Mouse (Mus musculus) thymus, postnatal 0 days (tissue): Measurements from ENCODE around the gene Tnrc18. TPM values are rescaled to one million over a fixed set of nuclear protein-coding genes. Genes with fewer than 3 reads are reported as not detected.

Experiments
- DNase-seq: peaks from one replicate; pipeline ENCODE4 v3.0.0-alpha.2; 2015; ENCODE audit warnings: low spot score
- polyA plus RNA-seq: library from polyadenylated mRNA; unstranded; fragments of >200 nt; fragmentation: Nextera tagmentation; extraction: Ambion mirVana; gene quantifications from 2 replicates; pipeline ENCODE4 v1.2.1, GENCODE M21; 2015

Tnrc18 gene
- polyA plus RNA-seq, 1 experiment from 2014 or later = 9.6 TPM

DNA sequence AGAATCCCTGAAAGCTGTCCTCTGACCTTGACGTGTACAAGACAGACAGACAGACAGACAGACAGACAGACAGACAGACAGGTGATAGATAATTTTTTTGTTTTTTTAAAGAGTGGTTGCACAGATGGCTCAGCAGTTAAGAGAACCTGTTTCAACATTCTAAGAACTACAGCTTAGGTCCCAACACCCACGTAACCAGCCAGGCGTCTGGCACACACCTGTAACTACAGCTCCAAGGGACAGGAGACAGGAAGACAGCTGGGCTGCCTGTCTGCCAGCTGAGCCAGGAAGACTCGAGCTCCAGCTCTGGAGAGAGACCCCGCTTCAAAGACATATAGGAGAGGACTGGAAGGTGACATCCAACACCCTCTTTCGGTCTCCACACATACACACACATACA, 38.6 kb downstream of the Tnrc18 start:
- peak; percentile 8 for DNase-seq

DNA sequence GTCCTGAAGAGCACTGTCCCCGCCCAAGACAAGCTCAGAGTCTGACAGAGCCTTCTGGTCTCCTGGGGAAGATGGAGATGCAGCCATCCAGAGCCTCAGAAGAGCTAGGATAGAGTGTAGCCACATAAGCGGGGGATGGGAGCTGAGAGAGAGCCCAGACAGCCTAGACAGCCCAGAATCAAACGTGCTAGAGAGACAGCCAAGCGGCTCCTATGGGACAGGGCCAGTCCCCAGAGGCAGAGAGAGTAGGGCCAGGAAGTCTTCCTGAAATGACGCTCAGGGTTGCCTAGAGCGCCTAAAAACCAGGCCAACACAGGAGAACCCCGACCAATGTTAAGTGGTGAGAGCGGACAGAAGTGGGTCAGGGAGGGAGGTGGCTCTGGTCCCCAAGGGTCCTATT, 39.3 kb downstream of the Tnrc18 start:
- DNase-seq = no peak

DNA sequence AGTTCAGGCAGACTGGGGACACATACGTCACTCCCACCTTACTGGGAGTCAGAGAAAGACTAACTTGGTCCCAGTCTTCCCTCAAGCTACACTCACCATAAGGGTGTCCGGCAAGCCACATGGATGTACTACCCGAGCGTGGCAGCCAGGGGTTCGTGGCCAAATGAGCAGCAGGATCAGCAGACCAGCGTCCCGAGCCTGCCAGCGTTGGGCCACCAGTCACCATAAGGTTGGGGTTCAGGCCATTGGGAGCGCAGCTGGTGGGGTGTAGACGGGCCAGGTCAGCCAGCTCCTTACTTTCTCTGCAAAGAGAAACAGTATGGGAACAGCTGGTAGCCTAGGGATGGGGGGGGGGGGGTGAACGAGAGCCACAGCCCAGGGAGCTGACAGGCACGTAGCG, 41.4 kb downstream of the Tnrc18 start:
- no peak for DNase-seq

DNA sequence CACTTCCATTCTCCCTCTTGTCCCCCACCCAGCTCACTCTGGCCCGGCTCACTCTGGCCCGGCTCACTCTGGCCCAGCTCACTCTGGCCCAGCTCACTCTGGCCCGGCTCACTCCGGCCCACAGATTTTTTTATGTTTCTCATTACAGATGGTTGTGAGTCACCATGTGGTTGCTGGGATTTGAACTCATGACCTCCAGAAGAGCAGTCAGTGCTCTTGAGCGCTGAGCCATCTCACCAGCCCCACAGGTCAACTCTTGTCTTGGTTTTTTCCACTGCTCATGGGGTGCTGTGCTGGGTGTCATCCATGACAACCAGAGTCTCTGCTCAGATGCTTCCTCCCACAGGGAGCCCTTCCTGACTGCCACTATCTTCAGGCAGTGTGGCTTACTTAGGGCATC, 42.7 kb downstream of the Tnrc18 start:
- DNase-seq = no peak

DNA sequence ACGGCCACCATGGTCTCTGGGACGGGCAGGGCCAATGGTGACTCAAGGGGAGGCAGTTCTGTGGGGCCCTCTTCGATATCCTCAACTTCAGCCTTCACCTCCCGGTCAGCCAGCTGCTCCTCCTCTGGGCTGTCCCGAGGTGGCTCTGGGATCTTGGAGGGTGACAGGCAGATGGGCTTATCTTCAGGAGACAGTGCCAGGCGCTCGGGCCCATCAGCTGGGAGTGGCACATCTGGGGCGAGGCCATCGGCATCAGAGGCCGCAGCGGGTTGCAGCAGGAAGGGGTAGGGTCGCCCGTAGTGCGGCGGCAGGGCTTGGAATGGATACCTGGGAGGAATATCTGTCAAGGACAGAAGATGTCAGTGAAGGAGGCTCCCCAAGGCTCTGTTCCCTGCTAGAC, 45.5 kb downstream of the Tnrc18 start:
- DNase-seq = no peak

DNA sequence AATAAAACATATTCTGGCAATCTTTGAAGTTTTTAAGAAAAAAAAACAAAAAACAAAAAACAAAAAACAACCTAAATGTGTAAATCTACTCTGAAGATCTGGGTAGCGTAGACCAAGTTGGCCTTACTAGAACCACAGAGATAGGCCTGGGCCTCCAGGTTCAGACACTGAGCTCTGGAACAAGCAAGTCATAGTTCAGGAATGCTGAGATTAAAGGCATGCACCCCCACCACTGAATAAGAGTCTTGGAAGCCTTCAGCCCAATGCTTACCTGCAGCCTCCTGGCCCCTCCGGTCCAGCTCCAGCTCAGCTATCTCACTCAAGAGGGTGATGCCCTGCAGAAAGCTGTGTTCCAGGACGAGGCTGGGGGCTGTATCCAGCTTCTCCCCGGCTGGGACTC, 46.4 kb downstream of the Tnrc18 start:
- no peak for DNase-seq

DNA sequence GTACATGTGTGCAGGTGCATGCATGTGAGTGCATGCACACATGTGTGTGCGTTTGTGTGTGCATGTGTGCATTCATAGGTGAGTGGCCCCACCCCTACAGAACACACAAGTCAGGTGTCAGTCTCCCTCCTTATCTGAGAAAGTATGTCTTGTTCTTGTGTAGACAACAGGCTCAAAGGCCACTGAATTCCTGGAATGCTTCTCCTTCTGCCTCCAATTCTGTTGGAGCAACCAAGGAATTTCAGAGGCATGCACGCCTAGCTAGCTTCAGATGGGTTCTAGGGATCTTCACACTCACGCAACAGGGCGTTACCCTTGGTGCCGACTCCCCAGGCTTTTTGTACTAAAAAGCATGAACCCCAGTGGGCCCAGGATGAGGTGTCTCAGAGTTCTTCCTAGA, 47.8 kb downstream of the Tnrc18 start:
- no peak for DNase-seq

DNA sequence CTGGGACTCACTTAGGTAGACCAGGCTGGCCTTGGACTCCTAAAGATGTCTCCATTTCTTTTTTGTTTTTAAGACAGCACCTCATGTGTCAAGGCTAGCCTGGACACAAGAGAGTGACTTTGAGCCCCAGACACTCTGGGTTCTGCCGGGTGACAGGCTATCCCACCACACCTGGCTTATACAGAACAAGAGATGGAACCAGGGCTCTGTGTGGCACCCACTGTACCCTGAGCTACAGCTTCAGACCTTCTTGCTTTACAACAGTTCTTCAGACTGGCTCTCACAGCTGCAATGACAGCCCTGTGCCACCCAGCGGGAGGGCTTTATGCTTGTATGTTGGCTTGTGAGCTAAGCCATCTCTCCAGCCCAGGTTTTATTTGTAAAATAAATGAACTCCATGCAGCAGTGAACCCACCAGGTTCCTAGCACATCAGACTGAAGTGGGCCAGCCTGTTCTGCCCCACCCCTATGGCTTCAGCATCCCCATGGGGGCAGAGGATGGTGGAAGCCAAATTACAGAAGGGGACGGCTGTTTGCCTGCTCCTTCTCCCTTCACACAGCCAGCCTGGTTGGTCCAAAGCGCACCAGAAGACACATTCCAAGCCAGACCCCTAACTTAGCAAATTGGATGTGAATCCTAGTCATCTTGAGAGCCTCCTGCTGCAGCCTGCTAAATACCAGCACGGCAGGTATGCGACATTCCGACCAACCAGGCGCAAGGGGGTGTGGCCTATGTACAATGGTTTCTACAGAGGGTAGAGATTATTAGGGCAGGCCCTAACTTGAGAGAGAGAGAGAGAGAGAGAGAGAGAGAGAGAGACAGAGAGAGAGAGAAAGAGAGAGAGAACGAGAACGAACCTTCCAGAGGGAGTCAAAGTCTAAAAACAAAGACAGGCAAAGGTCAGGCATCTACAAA, 48.9 kb downstream of the Tnrc18 start:
- no peak for DNase-seq

DNA sequence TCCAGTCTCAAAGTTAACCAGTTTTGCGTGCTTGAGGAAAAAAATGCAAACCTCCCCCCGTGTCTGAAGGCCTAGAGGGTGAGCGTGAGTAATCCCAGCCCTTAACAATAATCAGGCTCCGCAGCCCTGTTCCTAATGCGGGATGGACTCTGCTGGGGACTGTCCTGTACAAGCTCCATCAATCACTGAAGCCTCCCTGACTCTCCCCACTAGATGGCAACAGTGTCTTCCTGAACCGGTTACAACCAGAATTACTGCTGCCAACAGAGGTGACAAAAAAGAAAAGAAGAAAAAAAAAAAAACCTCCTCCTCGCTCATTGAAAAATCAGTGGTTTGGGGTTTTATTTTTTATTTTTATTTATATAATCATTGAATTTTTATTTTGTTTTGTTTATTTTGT, 49.5 kb downstream of the Tnrc18 start:
- DNase-seq = peak; percentile 54

DNA sequence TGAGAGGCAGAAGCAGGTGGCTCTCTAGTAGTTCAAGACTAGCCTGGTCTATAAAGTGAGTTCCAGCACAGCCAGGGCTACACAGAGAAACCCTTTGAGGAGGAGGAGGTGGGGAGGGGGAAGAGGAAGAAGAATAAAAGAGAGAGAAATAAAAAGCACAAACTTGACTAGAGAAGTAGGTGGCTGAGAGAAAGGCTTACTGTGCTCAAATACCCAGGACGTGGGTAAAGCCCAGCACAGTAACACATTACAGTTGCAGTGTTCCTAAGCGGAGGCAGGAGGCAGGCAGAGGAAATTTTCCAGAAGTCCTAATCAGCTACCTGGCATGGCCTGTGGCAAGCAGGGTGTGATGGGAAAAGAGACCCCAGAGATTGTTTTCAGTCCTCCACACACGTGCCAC, 50.8 kb downstream of the Tnrc18 start:
- DNase-seq = no peak

DNA sequence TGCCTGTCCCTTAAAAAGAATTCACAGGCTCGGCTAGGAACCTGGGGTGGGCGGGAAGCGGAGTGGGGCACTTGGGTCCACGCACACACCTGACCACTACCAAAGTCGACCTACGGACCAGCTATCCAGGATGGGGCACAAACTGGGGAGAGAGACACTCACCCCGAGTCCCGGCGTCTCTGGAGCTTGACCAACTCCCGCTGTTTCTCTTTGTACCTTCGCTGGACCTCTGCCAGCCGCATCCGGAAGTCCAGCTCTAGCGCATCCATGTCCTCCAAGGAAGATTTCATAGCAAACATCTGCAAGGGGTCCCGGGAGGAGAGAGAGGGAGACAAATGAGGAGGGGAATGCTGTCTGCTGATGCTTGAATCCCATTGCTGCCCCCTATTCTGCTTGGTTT, 52.6 kb downstream of the Tnrc18 start:
- DNase-seq = no peak

DNA sequence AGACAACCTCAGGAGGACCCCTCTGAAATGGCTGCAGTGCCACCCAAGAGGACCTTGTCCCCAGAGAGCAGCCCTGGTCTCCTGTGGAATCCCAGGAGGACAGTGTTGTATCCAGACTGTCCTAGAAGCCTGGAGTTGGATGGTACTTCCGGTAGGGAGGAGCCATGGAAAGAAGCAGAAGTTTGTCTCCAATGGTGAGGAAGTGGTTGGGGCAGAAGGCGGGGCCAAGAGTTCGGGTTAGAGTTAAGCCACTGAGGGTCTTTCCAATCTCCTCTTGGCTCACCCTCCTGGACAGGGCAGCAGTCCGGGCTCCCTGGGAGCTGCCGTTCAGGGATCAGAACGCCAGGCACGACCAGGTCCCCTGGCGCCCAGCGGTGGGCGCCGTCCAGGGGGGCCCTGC, 53.2 kb downstream of the Tnrc18 start:
- no peak for DNase-seq

DNA sequence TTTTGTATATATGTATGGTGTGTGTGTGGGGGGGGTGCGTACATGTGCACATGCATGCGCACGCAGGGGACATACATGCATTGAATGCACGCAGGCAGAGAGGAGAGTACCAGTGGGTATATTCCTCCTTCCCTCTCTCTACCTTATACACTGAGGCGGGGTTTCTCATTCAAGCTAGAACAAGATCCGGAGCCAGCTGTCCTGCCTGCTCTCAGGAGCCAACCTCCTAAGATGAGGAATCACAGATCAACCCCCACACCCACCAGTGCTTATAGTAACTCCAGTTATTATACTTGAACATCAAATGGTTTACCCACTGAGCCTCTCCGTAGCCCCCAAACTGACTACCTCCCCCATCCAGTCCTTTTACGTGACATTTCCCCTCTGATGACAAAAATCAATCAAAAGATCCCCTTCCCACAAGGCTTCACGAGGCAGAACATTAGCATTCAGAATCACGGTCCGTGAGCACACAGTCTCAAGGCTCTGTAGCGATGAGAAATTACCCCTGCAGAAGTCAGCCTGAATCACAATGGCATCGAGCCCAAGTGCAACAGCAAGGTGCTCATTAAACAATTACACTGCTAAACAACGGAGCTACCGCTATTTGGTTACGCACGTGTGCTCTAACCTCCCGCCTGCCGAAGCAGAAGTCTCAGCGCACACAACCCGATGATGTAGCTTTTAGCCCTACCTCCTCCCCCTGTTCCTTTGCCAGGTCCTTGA, 55.2 kb downstream of the Tnrc18 start:
- DNase-seq = no peak

DNA sequence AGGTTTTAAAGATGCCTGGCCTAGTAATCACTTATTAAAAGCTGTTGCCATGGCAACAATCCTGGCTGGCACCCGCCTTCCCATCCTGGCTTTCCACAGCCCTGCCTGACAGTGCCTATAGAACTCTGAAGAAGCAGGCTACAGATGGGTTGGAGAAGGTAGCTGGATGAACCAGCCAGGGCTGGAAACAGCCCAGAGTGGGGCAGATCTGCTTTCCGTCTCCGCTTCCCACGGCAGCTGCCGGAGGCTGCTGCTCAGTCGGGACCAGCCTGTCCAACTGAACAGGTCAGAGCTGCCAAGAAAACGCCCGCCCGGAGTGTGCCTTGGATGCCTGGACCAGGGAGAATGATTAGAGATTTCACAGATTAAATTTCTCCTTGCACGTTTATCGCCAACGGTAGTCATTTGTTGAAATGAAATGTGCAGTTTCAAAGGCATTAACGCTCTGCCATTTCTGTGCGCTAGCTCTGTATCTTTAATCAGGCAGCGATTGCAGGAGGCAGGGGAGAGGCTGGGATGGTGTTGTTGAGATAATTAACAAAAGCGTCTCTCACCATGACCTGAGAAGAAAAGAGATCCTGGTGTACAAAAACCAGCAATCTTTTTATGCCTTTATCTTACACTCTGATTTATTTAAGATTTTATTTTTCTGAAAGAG, 56.0 kb downstream of the Tnrc18 start:
- no peak for DNase-seq

DNA sequence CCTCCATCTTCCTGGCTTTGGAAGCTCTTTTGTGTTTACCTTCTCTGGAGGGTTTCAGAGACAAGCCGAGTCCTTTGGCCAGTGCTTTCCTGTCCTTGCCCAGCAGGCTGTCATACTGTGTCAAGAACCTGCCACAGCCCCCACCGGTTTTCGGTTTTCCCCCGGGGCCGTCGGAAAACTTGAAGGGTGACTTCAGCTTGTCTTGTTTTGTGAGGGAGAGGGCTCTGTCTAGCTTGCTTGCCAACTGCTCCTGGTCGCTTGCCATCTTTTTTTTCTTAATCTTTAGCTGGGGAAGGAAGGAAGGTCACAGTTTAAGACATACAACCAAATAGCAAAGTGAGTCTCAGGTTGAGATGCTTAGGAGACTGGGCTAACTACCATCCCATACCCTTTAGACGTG, 57.7 kb downstream of the Tnrc18 start:
- DNase-seq = no peak

DNA sequence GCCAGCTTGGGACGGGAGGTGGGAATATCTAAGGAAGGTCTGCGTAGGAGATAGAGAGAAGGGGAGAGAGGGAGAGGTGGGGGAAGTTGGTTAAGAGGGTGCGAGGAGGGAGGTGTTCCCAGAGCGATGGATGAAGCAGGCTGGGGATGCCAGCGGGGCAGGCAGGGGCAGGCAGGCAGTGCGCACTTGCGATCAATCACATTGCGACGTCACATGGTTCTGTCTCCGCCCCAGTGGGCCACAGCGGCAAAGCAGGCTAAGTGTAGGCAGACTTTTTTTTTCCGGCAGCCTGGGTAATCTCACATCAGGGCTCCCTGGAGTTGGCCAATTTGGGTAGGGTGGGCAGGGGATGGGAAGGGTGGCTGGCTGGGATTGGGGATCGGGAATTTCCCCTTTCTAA, 65.2 kb downstream of the Tnrc18 start:
- no peak for DNase-seq

DNA sequence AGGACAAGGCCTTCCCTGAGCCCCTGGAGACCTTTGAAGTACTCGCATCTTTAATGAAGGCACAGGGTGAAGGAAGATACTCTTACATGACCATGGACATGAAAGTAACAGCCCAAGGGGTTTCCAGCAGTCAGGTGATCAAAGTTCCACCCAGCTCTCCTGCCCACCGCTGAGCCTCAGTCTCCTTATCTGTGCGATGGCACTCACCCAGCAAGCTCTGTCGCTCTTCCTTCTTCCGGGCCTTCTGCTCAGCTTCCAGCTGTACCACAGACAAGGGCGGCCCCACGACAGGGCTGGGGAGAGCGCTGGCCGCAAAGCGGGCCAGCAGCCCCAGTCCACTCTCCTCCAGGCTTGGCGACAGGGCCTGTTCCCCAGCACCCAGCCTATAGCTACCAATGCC, 67.3 kb downstream of the Tnrc18 start:
- DNase-seq = no peak

DNA sequence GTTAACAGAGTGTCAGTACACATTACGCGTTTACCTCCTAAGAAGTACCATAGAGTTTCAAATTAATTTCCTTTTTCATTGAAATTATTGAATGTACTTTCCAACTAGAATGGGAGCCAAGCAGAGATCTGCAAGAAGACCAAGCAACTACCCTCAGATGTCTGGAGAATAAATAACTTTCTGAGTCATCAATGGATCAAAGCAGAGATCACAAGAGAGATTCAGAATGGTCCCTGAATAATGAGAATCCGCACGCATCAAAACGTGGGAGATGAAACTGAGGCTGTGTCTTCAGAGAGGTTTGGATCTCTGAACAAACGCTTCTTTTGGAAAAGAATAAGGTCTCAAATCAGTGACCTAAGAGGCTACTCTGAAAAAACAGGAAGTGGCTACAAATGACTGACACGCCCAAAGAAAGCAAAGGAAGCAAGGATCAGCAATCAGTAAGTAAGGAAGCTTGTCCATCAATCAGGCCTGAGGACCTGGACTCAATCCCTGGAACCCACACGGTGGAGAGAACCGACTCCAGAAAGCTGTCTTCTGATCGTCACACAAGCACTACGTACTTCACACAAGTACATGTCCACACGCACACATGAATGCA, 70.3 kb downstream of the Tnrc18 start:
- no peak for DNase-seq

DNA sequence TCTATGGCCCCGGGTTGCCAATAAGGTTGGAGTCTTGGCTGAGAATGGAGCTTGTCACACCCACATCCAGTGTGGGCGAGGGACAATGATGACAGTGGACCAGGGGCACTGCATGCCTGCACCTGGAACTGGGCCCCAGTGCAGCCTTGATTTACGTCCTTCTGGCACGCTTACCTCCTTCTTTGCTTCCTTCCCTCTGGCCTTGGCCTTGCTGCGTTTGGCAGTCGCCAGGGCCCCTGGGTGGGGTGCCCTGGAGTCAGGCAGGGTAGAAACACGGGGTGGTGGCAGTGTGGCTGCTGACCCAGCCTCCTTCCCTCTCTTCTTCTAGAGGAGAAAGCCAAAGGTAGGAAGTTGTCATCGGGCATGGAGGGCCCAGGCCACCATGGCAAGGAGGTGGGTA, 77.5 kb downstream of the Tnrc18 start:
- no peak for DNase-seq

DNA sequence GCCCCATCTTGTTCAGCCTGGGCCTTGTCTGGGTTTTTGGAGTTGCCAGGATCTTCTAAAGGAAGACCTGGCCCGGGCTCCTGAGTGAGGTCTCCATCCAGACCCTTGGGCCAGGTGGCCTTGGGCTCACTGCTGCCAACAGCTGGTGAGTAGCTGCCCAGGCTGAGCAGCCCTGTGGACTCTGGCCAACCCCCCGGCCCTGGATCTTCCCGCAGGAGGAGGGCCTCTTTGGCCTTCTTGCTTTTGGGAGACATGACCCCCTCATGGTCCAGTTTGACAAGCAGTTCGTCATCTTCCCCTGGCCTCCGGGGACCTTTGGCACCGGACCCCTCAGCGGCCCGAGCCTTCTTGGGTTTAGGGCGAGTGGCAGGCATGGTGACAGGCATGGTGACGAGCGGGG, 85.5 kb downstream of the Tnrc18 start:
- no peak for DNase-seq

DNA sequence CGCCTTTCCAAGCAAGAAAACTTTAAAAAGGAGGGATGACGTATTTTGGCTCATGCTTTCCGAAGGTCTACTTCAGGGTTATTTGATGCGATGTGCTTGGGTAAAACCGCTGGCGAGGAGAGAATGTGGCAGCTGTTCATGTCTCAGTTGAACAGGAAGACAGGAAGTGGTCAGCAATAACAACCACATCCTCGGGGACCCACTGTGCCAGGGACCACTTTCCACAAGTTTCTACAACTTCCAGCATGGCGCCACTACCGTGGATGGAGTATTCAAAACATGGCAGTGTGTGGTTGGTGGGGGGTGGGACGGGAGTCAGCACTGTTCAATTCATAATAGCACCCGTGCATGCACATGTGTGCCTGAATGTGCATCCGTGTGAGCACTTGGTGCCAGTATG, 87.2 kb downstream of the Tnrc18 start:
- DNase-seq = peak; percentile 20

DNA sequence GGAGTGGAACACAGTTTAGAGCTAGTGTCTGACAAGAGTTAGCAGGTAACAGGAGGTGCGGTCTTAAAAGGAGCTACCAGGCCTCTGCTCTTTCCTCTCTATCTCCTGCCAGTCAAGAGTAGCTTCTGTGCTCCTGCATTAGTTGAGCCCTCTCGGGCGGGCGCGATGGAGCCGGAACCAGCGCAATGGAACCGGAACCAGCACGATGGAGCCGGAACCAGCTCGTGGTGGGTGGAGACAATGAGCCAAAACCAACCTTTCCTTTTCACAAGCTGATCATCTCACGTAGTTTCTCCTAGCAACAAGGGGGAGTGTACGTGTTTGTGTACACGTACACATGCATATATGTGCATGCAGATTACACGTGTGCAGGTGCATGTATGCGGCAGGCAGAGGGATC, 89.2 kb downstream of the Tnrc18 start:
- no peak for DNase-seq
